Mouse (Mus musculus): ENCODE measurements around the gene Fastkd5. TPM values are rescaled to one million over a fixed set of nuclear protein-coding genes. Genes with fewer than 3 reads are reported as not detected.
"Not testable (repeated sequence)": the region's sequence is repeated elsewhere in the genome, so short reads cannot be mapped to it uniquely, and the experiment has no call there.

Gene Fastkd5
- polyA plus RNA-seq, 1 experiment from 2014 or later, result 10.2 TPM

DNA sequence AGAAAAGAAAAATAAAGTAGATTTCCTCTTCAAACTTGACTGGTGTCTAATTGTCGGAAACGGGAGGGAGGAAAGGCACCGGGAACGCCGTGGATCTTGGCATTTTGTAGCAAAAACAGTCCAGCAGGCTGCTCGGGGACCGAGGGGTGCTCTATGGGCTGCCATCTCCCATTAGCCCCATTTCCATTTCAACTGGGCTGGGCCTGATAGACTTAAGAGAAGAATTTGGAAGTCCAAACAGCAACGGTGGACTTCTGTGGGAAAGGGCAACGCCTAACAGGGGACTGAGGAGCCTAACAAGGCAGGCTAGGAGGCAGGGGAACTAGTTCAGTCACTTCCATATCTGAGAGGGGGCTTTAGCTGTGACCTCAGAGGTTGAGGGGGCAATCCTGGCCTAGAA, 52.8 kb downstream of the Fastkd5 start:
- Histone ChIP-seq H3K36me3 (ENCODE audit: control insufficient read depth, insufficient read depth, low read length) (no peaks in the 10 kb centered on the region), H3K4me2 (ENCODE audit: low read length) (no peak overlapping the region; the same call in 1 of the 2 replicates), H3K4me1 (ENCODE audit: control insufficient read depth, insufficient read depth, low read length) (peaks cover 16% of the 10 kb centered on the region), H3K27me3 (ENCODE audit: control insufficient read depth, insufficient read depth, low read depth, low read length) (peaks cover 62% of the 10 kb centered on the region), H3K27ac (ENCODE audit: low read length) (no peak overlapping the region), H3K9ac (ENCODE audit: low read depth, low read length) (0 out of 2 replicates have a peak overlapping the region, but pooled peaks have one; percentile 21), H3K9me3 (replicated peaks; ENCODE audit: control insufficient read depth, low read length, poor library complexity, severe bottlenecking) (no peaks in the 10 kb centered on the region), H3K4me3 (ENCODE audit: low read depth, low read length) (no peak overlapping the region)
- ATAC-seq, result no peak
- WGBS, result 4% methylated on average over 9 of the region's 9 CpGs

DNA sequence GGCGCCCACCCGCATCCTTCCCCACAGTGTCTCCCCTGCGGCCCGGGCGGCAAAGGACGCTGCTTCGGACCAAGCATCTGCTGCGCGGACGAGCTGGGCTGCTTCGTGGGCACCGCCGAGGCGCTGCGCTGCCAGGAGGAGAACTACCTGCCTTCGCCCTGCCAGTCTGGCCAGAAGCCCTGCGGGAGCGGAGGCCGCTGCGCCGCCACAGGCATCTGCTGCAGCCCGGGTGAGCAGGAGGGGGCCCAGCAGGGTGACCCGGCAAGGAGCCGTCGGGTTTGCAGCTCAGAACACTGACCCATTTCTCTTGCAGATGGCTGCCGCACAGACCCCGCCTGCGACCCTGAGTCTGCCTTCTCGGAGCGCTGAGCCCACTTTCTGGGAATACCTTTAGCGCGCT, 53.3 kb downstream of the Fastkd5 start:
- WGBS, result 1% methylated on average over 30 of the region's 32 CpGs
- not testable (repeated sequence) for H3K36me3 ChIP-seq (ENCODE audit: control insufficient read depth, insufficient read depth, low read length); ATAC-seq; H3K9me3 ChIP-seq (replicated peaks; ENCODE audit: control insufficient read depth, low read length, poor library complexity, severe bottlenecking); H3K27ac ChIP-seq (ENCODE audit: low read length)
- Histone ChIP-seq H3K4me2 (ENCODE audit: low read length) (peak overlapping the region; percentile 49), H3K9ac (ENCODE audit: low read depth, low read length) (0 out of 2 replicates have a peak overlapping the region, but pooled peaks have one; percentile 21), H3K4me1 (ENCODE audit: control insufficient read depth, insufficient read depth, low read length) (peaks cover 16% of the 10 kb centered on the region), H3K4me3 (ENCODE audit: low read depth, low read length) (peak overlapping the region; percentile 27), H3K27me3 (ENCODE audit: control insufficient read depth, insufficient read depth, low read depth, low read length) (peaks cover 57% of the 10 kb centered on the region)

DNA sequence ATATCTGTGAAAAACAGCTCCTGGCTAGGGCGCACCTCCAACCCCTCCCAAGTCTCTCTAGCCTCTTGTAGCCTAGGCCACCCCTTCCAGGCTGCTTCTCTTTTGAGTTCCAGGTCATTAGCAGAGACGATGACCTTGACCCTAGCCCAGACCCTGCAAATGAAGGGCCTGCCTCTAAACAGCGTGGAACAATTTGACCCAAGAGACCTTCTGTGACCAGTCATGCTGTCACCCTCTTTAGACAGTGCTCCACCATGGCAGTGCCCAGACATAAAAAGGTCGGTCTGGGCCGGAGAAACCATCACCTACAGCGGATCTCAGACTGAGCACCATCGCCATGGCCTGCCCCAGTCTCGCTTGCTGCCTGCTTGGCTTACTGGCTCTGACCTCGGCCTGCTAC, 54.0 kb downstream of the Fastkd5 start, which contains the start of gene Oxt:
Oxt (plus strand) TSS at position 301 of the 400 bp plus-strand sequence.
- Histone ChIP-seq H3K4me1 (ENCODE audit: control insufficient read depth, insufficient read depth, low read length) (peaks cover 15% of the 10 kb centered on the region), H3K4me2 (ENCODE audit: low read length) (peak within 1 kb of the TSS; percentile 49), H3K36me3 (ENCODE audit: control insufficient read depth, insufficient read depth, low read length) (no peaks in the 10 kb centered on the region), H3K27ac (ENCODE audit: low read length) (no peak within 1 kb of the TSS), H3K9ac (ENCODE audit: low read depth, low read length) (0 out of 2 replicates have a peak within 1 kb of the TSS, but pooled peaks have one; percentile 21), H3K4me3 (ENCODE audit: low read depth, low read length) (peak within 1 kb of the TSS; percentile 27), H3K27me3 (ENCODE audit: control insufficient read depth, insufficient read depth, low read depth, low read length) (peaks cover 52% of the 10 kb centered on the region), H3K9me3 (replicated peaks; ENCODE audit: control insufficient read depth, low read length, poor library complexity, severe bottlenecking) (no peaks in the 10 kb centered on the region)
- no peak for ATAC-seq
- WGBS, result 41% methylated on average over 9 of the region's 9 CpGs

DNA sequence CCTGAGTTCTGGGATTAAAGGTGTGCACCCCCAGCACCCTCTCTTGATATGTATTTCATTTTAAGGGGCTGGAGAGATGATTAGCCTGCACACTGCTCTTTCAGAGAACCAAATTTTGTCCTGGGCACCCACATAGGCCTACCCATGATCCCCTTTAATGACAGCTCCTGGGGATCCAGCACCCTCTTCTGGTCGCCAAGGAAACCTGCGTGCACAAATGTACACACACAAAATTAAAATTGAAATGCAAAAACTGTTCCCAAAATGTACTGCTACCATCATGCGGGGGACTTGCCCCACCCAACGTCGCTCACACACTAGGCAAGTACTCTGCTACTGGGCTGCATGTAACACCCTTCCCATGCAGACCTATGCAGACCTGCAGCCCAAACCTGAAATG, 54.9 kb downstream of the Fastkd5 start:
- peaks cover 9% of the 10 kb centered on the region for H3K4me1 ChIP-seq (ENCODE audit: control insufficient read depth, insufficient read depth, low read length)
- H3K9ac ChIP-seq (ENCODE audit: low read depth, low read length), result no peak overlapping the region
- ATAC-seq, result no peak
- no peak overlapping the region for H3K27ac ChIP-seq (ENCODE audit: low read length)
- no peak overlapping the region for H3K4me2 ChIP-seq (ENCODE audit: low read length)
- no peaks in the 10 kb centered on the region for H3K9me3 ChIP-seq (replicated peaks; ENCODE audit: control insufficient read depth, low read length, poor library complexity, severe bottlenecking)
- no peak overlapping the region for H3K4me3 ChIP-seq (ENCODE audit: low read depth, low read length)
- H3K27me3 ChIP-seq (ENCODE audit: control insufficient read depth, insufficient read depth, low read depth, low read length), result peaks cover 43% of the 10 kb centered on the region
- WGBS, result 83% methylated on average over 5 of the region's 5 CpGs
- H3K36me3 ChIP-seq (ENCODE audit: control insufficient read depth, insufficient read depth, low read length), result no peaks in the 10 kb centered on the region

DNA sequence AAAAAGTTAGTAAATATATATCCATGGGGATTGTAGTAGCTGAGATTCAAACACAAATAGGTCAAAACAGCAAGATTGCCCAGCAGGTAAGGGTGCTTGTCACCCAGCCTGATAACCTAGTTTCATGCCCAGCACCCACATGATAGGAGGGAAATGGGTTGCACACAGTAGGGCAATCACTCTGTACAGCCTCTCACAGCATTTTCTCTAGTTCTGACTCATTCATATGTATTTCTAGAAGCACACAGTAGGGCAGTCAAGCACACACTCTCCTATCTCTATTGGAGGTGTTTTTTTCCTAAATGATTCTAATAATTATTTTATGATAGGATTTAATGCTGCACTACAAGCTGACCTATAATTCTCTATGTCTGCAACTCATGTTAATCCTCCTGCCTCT, 59.9 kb downstream of the Fastkd5 start:
- no peaks in the 10 kb centered on the region for H3K9me3 ChIP-seq (replicated peaks; ENCODE audit: control insufficient read depth, low read length, poor library complexity, severe bottlenecking)
- H3K27ac ChIP-seq (ENCODE audit: low read length), result no peak overlapping the region
- no peak for ATAC-seq
- H3K4me1 ChIP-seq (ENCODE audit: control insufficient read depth, insufficient read depth, low read length), result peaks cover 4% of the 10 kb centered on the region
- no peak overlapping the region for H3K4me3 ChIP-seq (ENCODE audit: low read depth, low read length)
- H3K4me2 ChIP-seq (ENCODE audit: low read length), result no peak overlapping the region
- H3K36me3 ChIP-seq (ENCODE audit: control insufficient read depth, insufficient read depth, low read length), result peaks cover 7% of the 10 kb centered on the region; the same call in 1 of the 2 replicates
- H3K27me3 ChIP-seq (ENCODE audit: control insufficient read depth, insufficient read depth, low read depth, low read length), result peaks cover under 1% of the 10 kb centered on the region; the same call in 1 of the 2 replicates
- H3K9ac ChIP-seq (ENCODE audit: low read depth, low read length), result no peak overlapping the region

DNA sequence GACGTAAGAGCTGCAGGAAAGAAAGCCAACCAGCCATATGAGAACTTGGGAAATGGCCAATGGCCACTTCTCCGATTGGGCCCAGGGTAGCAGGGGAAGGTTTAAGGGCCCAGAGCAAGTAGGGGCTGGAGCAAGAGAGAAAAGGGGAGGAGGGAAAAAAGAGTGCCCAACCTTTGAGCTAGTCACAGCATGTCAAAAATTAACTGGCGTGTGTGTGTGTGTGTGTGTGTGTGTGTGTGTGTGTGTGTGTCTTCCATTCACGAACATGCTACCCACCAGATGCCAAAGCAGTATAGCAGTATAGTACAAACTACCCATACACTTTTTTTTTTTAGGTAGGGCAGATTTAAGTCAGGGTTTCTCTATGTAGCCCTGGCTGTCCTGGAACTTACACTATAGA, 60.9 kb downstream of the Fastkd5 start:
- H3K9ac ChIP-seq (ENCODE audit: low read depth, low read length), result no peak overlapping the region
- H3K27ac ChIP-seq (ENCODE audit: low read length), result no peak overlapping the region
- H3K27me3 ChIP-seq (ENCODE audit: control insufficient read depth, insufficient read depth, low read depth, low read length), result no peaks in the 10 kb centered on the region
- H3K9me3 ChIP-seq (replicated peaks; ENCODE audit: control insufficient read depth, low read length, poor library complexity, severe bottlenecking), result no peaks in the 10 kb centered on the region
- H3K4me1 ChIP-seq (ENCODE audit: control insufficient read depth, insufficient read depth, low read length), result peaks cover 12% of the 10 kb centered on the region
- ATAC-seq, result no peak
- H3K4me3 ChIP-seq (ENCODE audit: low read depth, low read length), result no peak overlapping the region
- 88% methylated on average over 4 of the region's 4 CpGs for WGBS
- H3K4me2 ChIP-seq (ENCODE audit: low read length), result no peak overlapping the region
- peaks cover 7% of the 10 kb centered on the region; the same call in 1 of the 2 replicates for H3K36me3 ChIP-seq (ENCODE audit: control insufficient read depth, insufficient read depth, low read length)

DNA sequence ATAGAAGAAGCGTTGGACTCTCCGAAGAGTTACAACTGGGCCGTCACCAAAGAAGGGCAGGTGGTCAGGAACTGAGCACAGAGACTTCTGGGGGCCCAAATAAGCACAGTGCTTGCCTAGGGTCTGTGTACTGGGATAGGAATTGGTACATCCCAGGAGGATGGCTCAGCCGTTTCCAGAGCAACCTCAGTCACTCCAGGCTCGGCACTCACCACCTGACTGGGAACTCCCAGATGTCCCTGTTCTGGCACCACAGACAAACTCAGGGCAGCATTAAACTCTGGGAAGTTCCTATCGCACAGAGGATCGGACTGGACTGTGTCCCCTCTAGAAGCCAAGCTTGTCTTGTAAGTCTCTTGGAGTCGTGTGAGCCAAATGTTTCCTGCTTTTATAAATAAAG, 64.8 kb downstream of the Fastkd5 start:
- Histone ChIP-seq H3K4me2 (ENCODE audit: low read length) (peak overlapping the region; percentile 89), H3K9ac (ENCODE audit: low read depth, low read length) (no peak overlapping the region), H3K4me1 (ENCODE audit: control insufficient read depth, insufficient read depth, low read length) (peaks cover 18% of the 10 kb centered on the region), H3K27ac (ENCODE audit: low read length) (no peak overlapping the region), H3K36me3 (ENCODE audit: control insufficient read depth, insufficient read depth, low read length) (peaks cover 7% of the 10 kb centered on the region; the same call in 1 of the 2 replicates), H3K9me3 (replicated peaks; ENCODE audit: control insufficient read depth, low read length, poor library complexity, severe bottlenecking) (no peaks in the 10 kb centered on the region), H3K27me3 (ENCODE audit: control insufficient read depth, insufficient read depth, low read depth, low read length) (no peaks in the 10 kb centered on the region), H3K4me3 (ENCODE audit: low read depth, low read length) (peak overlapping the region; percentile 77)
- no peak for ATAC-seq
- WGBS, result 81% methylated on average over 8 of the region's 8 CpGs

DNA sequence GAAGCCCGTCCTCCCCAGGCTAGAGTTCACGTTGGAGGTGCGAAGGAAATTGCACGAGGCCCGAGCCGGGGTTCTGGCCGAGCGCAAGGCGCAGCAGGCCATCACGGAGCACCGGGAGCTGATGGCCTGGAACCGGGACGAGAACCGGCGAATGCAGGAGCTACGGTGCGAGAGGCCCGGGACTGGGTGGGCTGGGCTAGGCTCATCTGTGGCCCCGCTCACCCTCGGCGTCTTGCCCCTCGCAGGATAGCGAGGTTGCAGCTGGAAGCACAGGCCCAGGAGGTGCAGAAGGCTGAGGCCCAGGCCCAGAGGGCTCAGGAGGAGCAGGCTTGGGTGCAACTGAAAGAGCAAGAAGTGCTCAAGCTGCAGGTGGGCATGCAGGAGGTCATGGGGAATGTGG, 65.8 kb downstream of the Fastkd5 start:
- peak overlapping the region; percentile 45 for H3K27ac ChIP-seq (ENCODE audit: low read length)
- H3K9ac ChIP-seq (ENCODE audit: low read depth, low read length), result peak overlapping the region; percentile 94
- H3K27me3 ChIP-seq (ENCODE audit: control insufficient read depth, insufficient read depth, low read depth, low read length), result no peaks in the 10 kb centered on the region
- ATAC-seq, result peak; percentile 41
- H3K4me1 ChIP-seq (ENCODE audit: control insufficient read depth, insufficient read depth, low read length), result peaks cover 18% of the 10 kb centered on the region
- no peaks in the 10 kb centered on the region for H3K9me3 ChIP-seq (replicated peaks; ENCODE audit: control insufficient read depth, low read length, poor library complexity, severe bottlenecking)
- peak overlapping the region; percentile 77 for H3K4me3 ChIP-seq (ENCODE audit: low read depth, low read length)
- peaks cover 7% of the 10 kb centered on the region; the same call in 1 of the 2 replicates for H3K36me3 ChIP-seq (ENCODE audit: control insufficient read depth, insufficient read depth, low read length)
- WGBS, result under 1% methylated on average over 21 of the region's 23 CpGs
- peak overlapping the region; percentile 89 for H3K4me2 ChIP-seq (ENCODE audit: low read length)
